In the genomic region with DNA sequence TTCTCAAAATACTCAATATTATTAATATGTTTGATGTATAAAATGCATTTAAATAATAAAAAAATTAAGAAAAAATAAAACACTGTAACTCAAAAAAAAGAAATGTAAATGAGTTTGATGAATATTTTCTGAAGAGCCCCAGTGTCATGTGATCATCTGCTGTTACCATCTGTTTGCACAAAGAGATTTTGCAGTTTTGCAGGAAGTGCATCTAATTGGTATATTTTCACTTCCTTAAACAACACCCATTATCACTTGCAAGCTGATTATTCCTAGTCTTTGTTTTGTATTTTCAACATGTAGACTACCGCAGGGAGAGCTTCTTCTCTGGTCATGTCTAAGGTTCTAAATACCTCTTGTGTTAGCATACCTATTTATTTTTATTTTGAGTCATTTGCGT, we compare ENCODE assay signal across 19 mouse cellular contexts. TPM values are rescaled to one million over a fixed set of nuclear protein-coding genes. Genes with fewer than 3 reads are reported as not detected.
A peak's percentile ranks its signal among the peaks of the same experiment; 100 is the strongest.
DNase-seq lines count a peak whose midpoint lies in the region; ATAC-seq and TF ChIP-seq lines count a peak whose summit lies in the region.
"Had no signal": no experiment of that assay in that cellular context is flagged by ENCODE, and none has a peak within 500 bp of the region (broad histone marks: within the 10 kb centered on the region; RNA-seq: fewer than 3 reads in every experiment).

No protein-coding gene starts in this region.

- WGBS in forebrain, embryonic 14.5 days, result 85% methylated on average over 2 of the region's 2 CpGs
- 75% methylated on average over 2 of the region's 2 CpGs for WGBS in forebrain, embryonic 16.5 days
- 93% methylated on average over 2 of the region's 2 CpGs for WGBS in midbrain, embryonic 10.5 days
- WGBS in kidney, embryonic 15.5 days, result 86% methylated on average over 2 of the region's 2 CpGs

- no peaks in the 10 kb centered on the region for H3K36me3 ChIP-seq in forebrain, embryonic 14.5 days (ENCODE audit: control insufficient read depth, insufficient read depth, low read length)
- H3K36me3 ChIP-seq in forebrain, embryonic 16.5 days (ENCODE audit: control insufficient read depth, insufficient read depth), result no peaks in the 10 kb centered on the region
- H3K36me3 ChIP-seq in CH12.LX (replicated peaks in 1 of 2; ENCODE audit: control insufficient read depth in 1 of 2, insufficient read depth in 1 of 2, low read length in 1 of 2), result no peaks in the 10 kb centered on the region
- no peaks in the 10 kb centered on the region for H3K36me3 ChIP-seq in midbrain, embryonic 10.5 days
- no peaks in the 10 kb centered on the region for H3K36me3 ChIP-seq in kidney, embryonic 15.5 days
- H3K36me3 ChIP-seq: embryonic facial prominence, embryonic 10.5 days; heart, embryonic 13.5 days; hindbrain, embryonic 15.5 days had no signal

- no peak for TF ChIP-seq POLR2A in CH12.LX (IDR thresholded peaks at IDR 0.05; ENCODE audit: low read depth, low read length)

- H3K9me3 ChIP-seq in forebrain, embryonic 14.5 days (replicated peaks; ENCODE audit: control insufficient read depth, low read length), result no peaks in the 10 kb centered on the region
- H3K9me3 ChIP-seq in forebrain, embryonic 16.5 days (ENCODE audit: control insufficient read depth, low read length), result no peaks in the 10 kb centered on the region
- H3K9me3 ChIP-seq in CH12.LX (replicated peaks; ENCODE audit: low read length), result no peaks in the 10 kb centered on the region
- H3K9me3 ChIP-seq in midbrain, embryonic 10.5 days (replicated peaks), result no peaks in the 10 kb centered on the region
- H3K9me3 ChIP-seq in kidney, embryonic 15.5 days (replicated peaks), result no peaks in the 10 kb centered on the region
- H3K9me3 ChIP-seq: embryonic facial prominence, embryonic 10.5 days; heart, embryonic 13.5 days; hindbrain, embryonic 15.5 days had no signal

- peaks cover 2% of the 10 kb centered on the region; the same call in 1 of the 2 replicates for H3K79me2 ChIP-seq in CH12.LX (replicated peaks; ENCODE audit: control insufficient read depth, extremely low read depth, insufficient read depth, poor library complexity, severe bottlenecking)

- TF ChIP-seq CTCF in CH12.LX (conservative IDR thresholded peaks at IDR 0.05 in 1 of 2, IDR thresholded peaks at IDR 0.05 in 1 of 2; ENCODE audit: low read depth in 2 of 2, low read length in 2 of 2), result no peak

- H3K4me1 ChIP-seq in forebrain, embryonic 14.5 days (ENCODE audit: control insufficient read depth, insufficient read depth, low read length), result no peaks in the 10 kb centered on the region
- no peaks in the 10 kb centered on the region for H3K4me1 ChIP-seq in forebrain, embryonic 16.5 days (replicated peaks; ENCODE audit: control insufficient read depth, insufficient read depth, low read length)
- peaks cover 3 to 16% of the 10 kb centered on the region in 2 experiments; a peak in 3 of 4 replicates for H3K4me1 ChIP-seq in CH12.LX (ENCODE audit: control insufficient read depth in 1 of 2, insufficient read depth in 2 of 2)
- H3K4me1 ChIP-seq in midbrain, embryonic 10.5 days, result no peaks in the 10 kb centered on the region
- H3K4me1 ChIP-seq in kidney, embryonic 15.5 days, result no peaks in the 10 kb centered on the region
- H3K4me1 ChIP-seq: embryonic facial prominence, embryonic 10.5 days; heart, embryonic 13.5 days; hindbrain, embryonic 15.5 days had no signal

- H3K4me2 ChIP-seq in forebrain, embryonic 14.5 days (ENCODE audit: low read length), result no peak overlapping the region
- H3K4me2 ChIP-seq in forebrain, embryonic 16.5 days (ENCODE audit: low read length), result no peak overlapping the region
- H3K4me2 ChIP-seq in CH12.LX (ENCODE audit: insufficient read depth, low read depth, poor library complexity, severe bottlenecking), result no peak overlapping the region
- no peak overlapping the region for H3K4me2 ChIP-seq in kidney, embryonic 15.5 days
- H3K4me2 ChIP-seq: heart, embryonic 13.5 days; hindbrain, embryonic 15.5 days had no signal

- no peak overlapping the region for H3K27ac ChIP-seq in forebrain, embryonic 14.5 days (ENCODE audit: low read depth, low read length)
- no peak overlapping the region for H3K27ac ChIP-seq in forebrain, embryonic 16.5 days (ENCODE audit: low read length)
- no peak overlapping the region for H3K27ac ChIP-seq in CH12.LX (ENCODE audit: insufficient read depth, low read depth)
- no peak overlapping the region for H3K27ac ChIP-seq in midbrain, embryonic 10.5 days (replicated peaks)
- no peak overlapping the region for H3K27ac ChIP-seq in kidney, embryonic 15.5 days
- H3K27ac ChIP-seq: embryonic facial prominence, embryonic 10.5 days; heart, embryonic 13.5 days; hindbrain, embryonic 15.5 days had no signal

- TF ChIP-seq EP300 in CH12.LX (IDR thresholded peaks at IDR 0.05; ENCODE audit: low read length), result peak; percentile 90

- H3K27me3 ChIP-seq in forebrain, embryonic 14.5 days (replicated peaks; ENCODE audit: control insufficient read depth, insufficient read depth, low read length), result no peaks in the 10 kb centered on the region
- H3K27me3 ChIP-seq in forebrain, embryonic 16.5 days (replicated peaks; ENCODE audit: control insufficient read depth, insufficient read depth, low read length), result no peaks in the 10 kb centered on the region
- H3K27me3 ChIP-seq in CH12.LX (replicated peaks), result no peaks in the 10 kb centered on the region
- no peaks in the 10 kb centered on the region for H3K27me3 ChIP-seq in midbrain, embryonic 10.5 days (ENCODE audit: low read depth, poor library complexity, severe bottlenecking)
- no peaks in the 10 kb centered on the region for H3K27me3 ChIP-seq in kidney, embryonic 15.5 days
- H3K27me3 ChIP-seq: heart, embryonic 13.5 days; hindbrain, embryonic 15.5 days had no signal

- H3K4me3 ChIP-seq in forebrain, embryonic 14.5 days (ENCODE audit: low read depth, low read length), result no peak overlapping the region
- no peak overlapping the region for H3K4me3 ChIP-seq in forebrain, embryonic 16.5 days (replicated peaks; ENCODE audit: low read length)
- no peak overlapping the region for H3K4me3 ChIP-seq in CH12.LX (replicated peaks in 1 of 3; ENCODE audit: low read depth in 2 of 3, low read length in 2 of 3, poor library complexity in 1 of 3)
- no peak overlapping the region for H3K4me3 ChIP-seq in midbrain, embryonic 10.5 days
- H3K4me3 ChIP-seq in kidney, embryonic 15.5 days (replicated peaks), result no peak overlapping the region
- H3K4me3 ChIP-seq: embryonic facial prominence, embryonic 10.5 days; erythroblast, embryonic 14.5 days; heart, embryonic 13.5 days; hindbrain, embryonic 15.5 days had no signal

- peak; percentile 34; the same call in 1 of the 2 replicates for ATAC-seq in forebrain, embryonic 14.5 days
- ATAC-seq in forebrain, embryonic 16.5 days, result no peak
- ATAC-seq in common myeloid progenitor, adult 5-6 weeks (replicated peaks; ENCODE audit: low read depth, poor library complexity, severe bottlenecking), result peak; percentile 39; the same call in 1 of the 2 replicates
- ATAC-seq in monocyte, adult 5-6 weeks (replicated peaks; ENCODE audit: insufficient number of reproducible peaks, low FRiP score, low TSS enrichment, poor library complexity, severe bottlenecking), result 0 out of 2 replicates have a peak, but pooled peaks have one; percentile 59
- no peak for ATAC-seq in kidney, embryonic 15.5 days (replicated peaks; ENCODE audit: low FRiP score)
- ATAC-seq: intestine, postnatal 0 days had no signal

- in situ Hi-C loops in CH12.LX (cut with MboI; ENCODE audit: low pct_ligation_motif_present, low pct_unique_long_range_greater_than_20kb, low sequenced_read_pairs), result loop anchor here (5.0 to 25.0 kb wide), 3 partner anchors 119 to 326 kb away; no protein-coding TSS in a partner anchor

- dilution Hi-C loops in CH12.LX (cut with MboI; ENCODE audit: extremely low pct_ligation_motif_present, extremely low pct_unique_long_range_greater_than_20kb, low sequenced_read_pairs), result no loop called here

- H3K9ac ChIP-seq in forebrain, embryonic 14.5 days (ENCODE audit: low read length), result no peak overlapping the region
- H3K9ac ChIP-seq in forebrain, embryonic 16.5 days (replicated peaks; ENCODE audit: low read depth, low read length), result no peak overlapping the region
- no peak overlapping the region for H3K9ac ChIP-seq in CH12.LX (ENCODE audit: insufficient read depth, low read depth)
- no peak overlapping the region for H3K9ac ChIP-seq in kidney, embryonic 15.5 days
- H3K9ac ChIP-seq: heart, embryonic 13.5 days; hindbrain, embryonic 15.5 days had no signal

- TF ChIP-seq RAD21 in CH12.LX (IDR thresholded peaks at IDR 0.05; ENCODE audit: low read depth, low read length), result no peak

- DNase-seq in forebrain, embryonic 14.5 days (ENCODE audit: low spot score), result peak; percentile 49
- peak; percentile 69 for DNase-seq in CH12.LX (ENCODE audit: extremely low read depth)
- no peak for DNase-seq in midbrain, embryonic 10.5 days (ENCODE audit: low spot score)
- no peak for DNase-seq in thymus, postnatal 0 days (ENCODE audit: low spot score)
- DNase-seq: adrenal gland, postnatal 10 days; cerebellum, adult 18-20 months; cerebellum, adult 9-11 months; cerebellum, postnatal 36 days; gastrocnemius, postnatal 25 days; heart, postnatal 36 days had no signal

TF ChIP-seq in CH12.LX, 34 proteins besides CTCF, POLR2A, EP300 and RAD21 (continues in another document):
- TF ChIP-seq ZMIZ1 (IDR thresholded peaks at IDR 0.05; ENCODE audit: low read depth, low read length) (no peak), MAX (IDR thresholded peaks at IDR 0.05; ENCODE audit: low read length) (no peak), USF1 (IDR thresholded peaks at IDR 0.05; ENCODE audit: low read depth, low read length) (peak; percentile 73), IRF4 (IDR thresholded peaks at IDR 0.05; ENCODE audit: low read depth, low read length) (peak; percentile 81), GABPA (IDR thresholded peaks at IDR 0.05; ENCODE audit: insufficient replicate concordance, low read depth, low read length) (no peak), ZNF384 (IDR thresholded peaks at IDR 0.05; ENCODE audit: low read depth, low read length) (no peak), ZKSCAN1 (IDR thresholded peaks at IDR 0.05; ENCODE audit: borderline replicate concordance, low read depth, low read length) (no peak), MAZ (IDR thresholded peaks at IDR 0.05; ENCODE audit: low read depth, low read length) (no peak), RCOR1 (conservative IDR thresholded peaks at IDR 0.05; ENCODE audit: low read depth, low read length) (no peak)

RNA-seq across cellular contexts. Expression of a gene that starts 45.1 kb away (rescaled TPM):
- polyA plus RNA-seq in forebrain, embryonic 14.5 days (2014; fragmentation: Nextera tagmentation; extraction: Ambion mirVana), result 7.1 and 10.4 TPM in 2 replicates
- 8.1 and 8.2 TPM in 2 replicates for polyA plus RNA-seq in forebrain, embryonic 16.5 days (2015; fragmentation: Nextera tagmentation; extraction: Ambion mirVana)
- 22.5 and 25.3 TPM in 2 replicates for total RNA-seq in CH12.LX (2012; rRNA removed)
- total RNA-seq in CH12.LX (2014; rRNA removed), result 19.7 and 21.7 TPM in 2 replicates
- 11.7 and 17.8 TPM in 2 replicates for polyA plus RNA-seq in CH12.LX (2012; ENCODE audit: insufficient read length, low read depth)
- 27.2 and 34.9 TPM in 2 replicates for total RNA-seq in common myeloid progenitor, adult 5-6 weeks (2017)
- total RNA-seq in monocyte, adult 5-6 weeks (2017), result 28.3 to 44.1 TPM (median 33.3 TPM) in 3 replicates
- 6.9 and 7.5 TPM in 2 replicates for polyA plus RNA-seq in midbrain, embryonic 10.5 days (2016; fragmentation: Nextera tagmentation; extraction: Ambion mirVana)
- polyA plus RNA-seq in kidney, embryonic 15.5 days (2015; fragmentation: Nextera tagmentation; extraction: Ambion mirVana), result 7.4 TPM in 2 replicates
- 8.0 and 10.8 TPM in 2 replicates for polyA plus RNA-seq in thymus, postnatal 0 days (2015; fragmentation: Nextera tagmentation; extraction: Ambion mirVana)

Comparison
In these comparisons a context has a peak if more than half of its experiments do, and no peak if none do; other contexts are left out.
1. ATAC-seq: peak in forebrain, embryonic 14.5 days (single experiment), common myeloid progenitor, adult 5-6 weeks (single experiment) and monocyte, adult 5-6 weeks (single experiment); none in forebrain, embryonic 16.5 days (single experiment) and kidney, embryonic 15.5 days (single experiment).
2. DNase-seq: peak in forebrain, embryonic 14.5 days (single experiment) and CH12.LX (single experiment); none in midbrain, embryonic 10.5 days (single experiment) and thymus, postnatal 0 days (single experiment).